Mouse (Mus musculus) WW6 (cell line): ENCODE measurements at regions not wholly inside any gene's neighbourhood (a gene's known extent, or its start where the extent isn't known, plus 50 kb on each side); places are given as distances from the start of the nearest gene placed in this dataset.

Source experiments
- DNase-seq: peaks from one replicate; pipeline ENCODE4 v3.0.0-alpha.2; 2013; ENCODE audit warnings: low read depth, low spot score

DNA sequence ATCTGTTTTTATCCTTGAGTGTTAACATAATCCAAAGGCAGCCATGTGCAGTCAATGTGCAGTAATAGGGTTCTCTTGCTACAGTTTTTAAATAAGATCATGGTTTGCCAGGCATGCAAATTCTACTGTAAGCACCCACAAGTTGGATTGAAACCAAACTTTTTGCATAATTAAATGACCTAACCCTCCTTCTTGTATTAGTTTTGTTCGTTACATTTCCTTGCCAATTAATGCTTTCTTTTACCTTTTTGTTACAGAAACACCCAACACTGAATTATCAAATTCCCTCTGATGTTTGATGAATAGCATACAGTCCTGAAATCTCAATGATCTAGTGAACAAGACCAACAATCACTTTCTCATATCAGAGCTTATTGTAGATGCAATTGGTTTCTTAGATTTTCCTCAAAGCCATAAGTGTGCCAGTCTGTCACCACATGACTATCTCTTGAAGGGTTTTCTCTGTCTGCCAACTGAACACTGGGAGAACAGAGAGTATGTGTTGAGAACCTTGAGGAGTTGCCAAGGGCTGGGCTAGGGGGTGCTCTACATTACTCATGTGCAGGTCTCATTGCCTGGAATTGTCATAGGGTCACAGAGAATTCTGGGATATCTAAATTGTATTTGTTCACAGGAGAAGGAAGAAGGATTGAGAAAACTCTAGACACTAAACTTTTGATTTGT, 1060.4 kb downstream of the Gsdmc2 start:
- DNase-seq = no peak

DNA sequence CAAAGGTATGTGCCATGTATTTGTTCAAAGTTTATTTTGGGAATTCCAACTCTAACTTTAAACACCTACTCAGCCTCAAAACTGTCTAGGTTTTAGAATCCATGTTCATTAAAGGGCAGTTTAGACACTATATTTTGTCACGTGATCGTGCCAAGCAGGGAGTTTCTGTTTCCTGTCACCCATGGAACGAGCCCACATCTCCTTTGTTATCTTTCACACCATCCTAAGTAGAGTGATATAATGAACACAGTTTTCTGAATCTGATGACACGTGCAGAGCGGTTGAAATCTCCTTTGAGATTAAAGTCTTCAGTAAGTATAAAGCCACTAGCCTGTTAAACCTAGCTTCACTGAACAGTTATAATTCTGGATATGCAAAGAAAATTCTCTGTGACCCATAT, 1066.1 kb downstream of the Gsdmc2 start:
- no peak for DNase-seq

DNA sequence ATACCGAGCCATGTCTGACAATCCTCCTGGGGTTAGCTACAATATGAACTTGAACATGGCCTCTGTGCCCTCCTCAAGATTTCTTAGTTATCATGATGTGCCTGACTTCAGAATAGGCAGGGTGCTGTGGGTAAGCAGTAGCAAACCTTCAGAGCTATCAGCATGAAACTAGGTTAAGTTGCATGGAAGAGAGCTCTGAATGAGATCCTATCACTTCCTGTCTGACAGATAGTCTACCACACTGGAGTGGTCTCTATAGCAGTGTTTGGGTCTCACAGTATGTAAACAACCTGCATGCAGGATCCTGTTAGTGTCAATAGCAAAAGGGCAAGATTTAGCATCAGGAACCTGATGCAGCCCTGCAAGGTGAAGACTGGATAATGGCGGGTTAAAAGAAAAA, 1092.3 kb downstream of the Gsdmc2 start:
- no peak for DNase-seq

DNA sequence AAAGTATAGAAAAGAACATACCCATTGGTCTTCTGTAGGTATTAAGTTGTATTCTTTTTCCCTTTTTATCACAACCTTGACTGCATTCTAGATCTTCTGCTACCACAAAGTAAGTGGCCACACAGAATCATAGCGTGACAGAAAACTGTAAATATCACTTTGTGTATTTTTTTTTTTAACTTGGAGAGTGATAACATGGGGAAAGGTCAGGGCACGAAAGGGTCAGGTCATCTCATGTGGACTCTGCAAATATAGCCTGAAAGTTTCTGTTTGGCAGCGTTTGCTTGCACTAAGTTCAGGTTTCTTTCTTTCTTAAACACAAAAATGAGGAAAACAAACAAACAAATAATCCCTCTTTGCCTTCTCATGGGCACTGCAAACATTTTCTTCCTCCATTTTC, 1101.1 kb downstream of the Gsdmc2 start:
- no peak for DNase-seq

DNA sequence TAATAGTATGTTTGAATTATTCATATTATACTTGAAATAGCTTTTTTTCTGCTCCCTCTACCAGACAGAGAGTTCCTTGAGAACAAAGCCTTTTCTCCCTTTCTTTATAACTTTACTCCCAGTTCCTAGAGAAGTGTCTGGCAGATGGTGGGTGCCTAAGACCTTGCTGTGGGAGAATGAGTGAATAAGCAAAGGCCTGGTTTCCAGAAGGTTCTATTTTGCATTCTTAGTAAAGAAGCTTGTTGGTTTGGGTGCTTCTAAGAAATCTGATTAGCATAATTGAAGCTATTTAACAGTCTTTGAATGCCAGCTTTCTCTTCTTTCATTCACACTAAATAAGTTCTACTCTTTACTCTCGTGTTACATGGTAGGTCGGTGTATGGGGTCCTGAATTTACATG, 1104.2 kb downstream of the Gsdmc2 start:
- no peak for DNase-seq

DNA sequence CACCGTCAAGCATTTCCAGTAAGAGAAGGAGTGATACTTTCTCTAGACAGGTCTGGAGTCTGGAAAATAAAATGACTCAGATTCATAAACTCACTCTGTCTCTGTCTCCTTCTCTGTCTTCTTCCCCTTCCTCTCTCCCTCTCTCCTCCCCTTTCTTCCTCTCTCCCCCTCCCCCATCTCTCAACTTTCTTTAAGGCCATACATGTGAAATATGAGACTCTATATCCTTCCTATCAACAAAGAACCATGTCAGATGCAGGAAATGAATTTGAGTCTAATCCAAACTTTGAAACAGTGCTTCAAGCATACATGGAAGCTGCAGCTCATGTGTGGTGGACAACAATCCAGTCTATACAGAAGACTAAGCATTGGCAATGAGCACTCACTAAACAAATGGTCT, 1109.6 kb downstream of the Gsdmc2 start:
- DNase-seq = no peak

DNA sequence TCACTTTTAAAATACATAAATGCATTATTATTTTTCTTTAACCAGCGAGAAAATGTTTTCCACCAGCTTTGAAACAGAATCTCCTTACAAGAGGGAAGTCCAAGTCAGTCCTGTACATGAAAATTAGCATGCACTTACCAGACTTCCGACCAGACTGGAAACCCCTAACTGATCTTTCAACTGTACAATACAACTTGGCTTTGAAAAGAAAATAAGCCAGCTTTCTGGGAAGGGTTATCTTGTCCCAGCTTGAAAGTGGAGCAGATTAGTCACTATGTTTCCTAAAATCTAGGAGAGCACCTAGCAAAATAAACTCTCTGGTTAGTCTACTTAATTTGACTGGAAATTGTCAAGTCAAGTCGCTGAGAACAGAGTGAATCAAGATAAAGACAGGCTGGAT, 1110.1 kb downstream of the Gsdmc2 start:
- DNase-seq = no peak

DNA sequence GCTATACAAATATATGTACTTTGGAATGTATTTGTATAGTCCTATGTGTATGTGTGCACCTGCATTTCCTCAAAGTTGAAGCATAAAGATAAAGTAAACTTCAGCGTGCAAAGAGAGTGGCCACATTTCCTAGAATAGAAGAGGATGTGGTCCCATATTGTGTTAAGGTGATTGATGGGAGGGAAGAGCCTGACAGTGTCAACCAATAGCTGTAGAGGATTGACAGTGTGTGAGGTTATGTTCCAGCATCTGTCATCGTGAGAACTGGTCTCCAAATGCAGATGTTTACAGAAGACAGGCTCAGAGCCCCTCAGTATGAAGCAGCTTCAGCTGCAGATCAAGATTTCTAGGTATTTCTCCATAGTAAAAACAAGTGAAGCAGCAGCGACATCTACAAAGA, 1114.5 kb downstream of the Gsdmc2 start:
- DNase-seq = no peak

DNA sequence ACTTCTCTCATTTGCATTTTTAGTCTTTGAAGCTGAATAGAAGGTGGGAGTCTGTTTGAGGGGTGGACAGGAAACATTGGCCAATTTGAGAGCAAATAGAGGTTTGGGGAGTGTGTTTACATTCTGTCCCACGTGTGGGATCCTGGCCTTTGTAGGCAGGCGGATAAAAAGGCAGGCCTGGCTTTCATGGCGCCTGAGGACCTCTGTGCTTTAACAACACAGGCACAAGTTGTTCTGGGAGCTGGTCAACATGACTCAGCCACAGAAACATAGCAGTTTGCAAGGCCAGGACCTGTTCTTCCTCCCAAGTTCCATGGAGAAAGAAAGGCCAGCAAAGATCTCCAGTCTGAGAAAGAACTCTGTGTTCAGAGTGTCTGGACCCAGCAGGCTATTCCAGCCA, 1130.7 kb downstream of the Gsdmc2 start:
- DNase-seq = no peak

DNA sequence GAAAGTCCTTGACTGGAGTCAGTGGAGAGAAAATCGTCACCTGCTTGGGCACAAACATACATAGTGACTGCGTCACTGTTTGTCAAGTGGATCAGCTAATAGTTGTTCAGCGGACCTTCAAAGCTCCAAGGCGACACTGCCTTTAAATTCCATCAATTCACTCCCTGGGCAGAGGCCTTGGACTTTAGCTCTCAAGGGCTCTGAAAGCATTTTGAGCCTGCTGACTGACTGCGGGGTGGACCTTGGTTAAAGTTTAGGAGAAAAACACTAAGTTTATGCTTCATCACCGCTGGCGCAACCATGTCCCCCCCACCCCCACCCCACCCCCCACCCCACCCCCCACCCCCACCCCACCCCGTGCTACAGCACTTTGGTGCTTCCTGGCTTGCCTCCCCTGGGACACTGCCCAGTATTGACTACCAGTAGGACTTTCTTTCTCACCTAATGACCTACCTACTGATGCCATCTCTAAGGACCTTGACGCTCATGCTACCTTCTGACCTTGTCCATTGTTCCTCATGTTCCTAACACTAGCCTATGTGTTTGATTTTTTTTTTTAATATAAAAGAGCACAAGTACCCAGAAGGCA, 1132.3 kb downstream of the Gsdmc2 start:
- no peak for DNase-seq

DNA sequence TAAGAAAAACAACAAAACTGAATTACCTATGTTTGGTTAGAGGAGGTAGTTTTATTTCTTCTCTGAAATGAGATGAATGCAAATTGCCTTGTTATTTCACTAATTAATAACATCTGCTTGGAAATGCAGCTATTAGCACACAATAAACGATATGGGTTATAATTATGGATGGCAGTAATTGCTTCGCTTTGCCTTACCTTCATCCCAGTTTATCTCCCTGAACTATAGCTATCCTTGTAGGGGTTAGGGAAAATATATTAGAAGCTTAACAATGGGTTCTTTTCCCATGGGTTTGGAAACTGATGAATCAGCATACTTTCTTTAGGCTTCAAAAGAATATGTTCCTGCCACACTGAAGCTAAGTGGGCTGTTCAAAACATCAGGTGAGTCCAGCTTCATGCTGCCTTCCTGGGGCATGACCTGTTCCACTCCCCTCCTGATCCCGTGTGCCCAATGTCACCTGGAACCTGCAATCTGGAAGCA, 1132.9 kb downstream of the Gsdmc2 start:
- DNase-seq = no peak

DNA sequence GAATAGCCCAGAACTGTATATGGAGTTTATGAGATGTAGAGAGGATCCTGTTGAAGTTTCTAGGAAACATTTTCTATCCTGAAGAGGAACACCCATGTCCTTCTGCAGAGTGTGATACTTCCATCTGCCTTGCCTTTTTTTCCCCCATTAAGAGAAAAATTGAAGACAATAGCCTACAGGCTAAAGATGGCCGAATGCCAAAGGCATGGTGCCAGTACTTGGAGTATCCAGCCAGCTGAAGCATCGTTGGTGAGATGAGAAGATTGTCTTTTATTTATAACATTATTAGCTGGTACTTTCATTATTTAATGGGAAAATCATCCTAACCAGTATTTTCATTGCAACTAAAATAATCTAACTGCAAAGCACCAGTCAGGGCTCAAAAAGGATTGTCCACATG, 1135.4 kb downstream of the Gsdmc2 start:
- no peak for DNase-seq

DNA sequence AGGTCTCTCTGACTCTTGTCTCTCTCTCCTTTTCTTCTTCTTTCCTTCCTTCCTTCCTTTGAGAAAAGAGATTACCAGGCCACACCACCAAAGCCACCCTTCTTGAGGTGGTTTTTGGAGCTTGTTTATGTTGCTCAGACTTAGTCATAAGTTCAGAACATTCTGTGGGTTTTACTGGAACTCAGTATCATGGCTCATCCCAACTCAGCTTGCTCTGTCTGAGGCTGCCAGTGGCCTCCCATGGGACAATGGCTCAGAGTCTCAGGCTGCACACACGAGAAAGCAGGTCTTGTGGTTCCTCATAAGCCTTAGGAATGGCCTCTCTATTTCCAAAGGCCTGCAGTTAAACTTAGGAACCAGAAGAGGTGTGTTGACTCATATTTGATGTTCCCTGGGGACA, 1146.4 kb downstream of the Gsdmc2 start:
- DNase-seq = no peak

DNA sequence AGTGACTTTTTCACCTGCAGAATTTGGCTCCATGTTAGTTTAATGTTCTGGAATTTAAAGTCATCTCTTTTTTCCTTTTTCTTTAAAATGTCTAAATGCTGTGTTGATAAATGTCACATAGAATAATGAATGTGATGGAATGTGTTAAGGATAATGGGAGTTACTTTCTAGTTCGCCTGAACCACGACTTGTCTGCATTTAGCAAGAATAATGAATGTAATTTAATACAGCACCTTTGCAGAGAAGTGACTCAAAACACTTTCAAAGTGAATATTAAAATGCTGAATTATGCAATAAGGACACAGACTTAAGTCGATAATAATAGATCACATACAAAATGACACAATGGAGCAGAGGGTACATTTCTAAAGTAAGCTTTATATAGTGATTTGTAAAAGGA, 1150.2 kb downstream of the Gsdmc2 start:
- DNase-seq = no peak

DNA sequence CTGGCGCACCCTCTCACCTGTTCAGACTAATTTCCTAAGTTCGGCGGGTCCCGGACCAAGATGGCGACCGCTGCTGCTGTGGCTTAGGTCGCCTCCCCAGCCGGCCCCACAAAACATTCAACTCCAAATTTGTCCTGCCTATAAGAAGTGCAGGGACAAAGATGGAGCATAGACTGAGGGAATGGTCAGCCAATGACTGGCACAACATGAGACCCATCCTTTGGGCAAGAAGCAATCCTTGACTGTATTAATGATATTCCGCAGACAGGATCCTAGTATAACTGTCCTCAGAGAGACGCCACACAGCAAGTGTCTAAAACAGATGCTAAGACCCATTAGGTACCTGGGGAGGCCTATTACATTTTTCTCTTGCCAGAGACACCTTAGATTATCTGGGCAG, 1151.3 kb downstream of the Gsdmc2 start:
- peak; percentile 7 for DNase-seq

DNA sequence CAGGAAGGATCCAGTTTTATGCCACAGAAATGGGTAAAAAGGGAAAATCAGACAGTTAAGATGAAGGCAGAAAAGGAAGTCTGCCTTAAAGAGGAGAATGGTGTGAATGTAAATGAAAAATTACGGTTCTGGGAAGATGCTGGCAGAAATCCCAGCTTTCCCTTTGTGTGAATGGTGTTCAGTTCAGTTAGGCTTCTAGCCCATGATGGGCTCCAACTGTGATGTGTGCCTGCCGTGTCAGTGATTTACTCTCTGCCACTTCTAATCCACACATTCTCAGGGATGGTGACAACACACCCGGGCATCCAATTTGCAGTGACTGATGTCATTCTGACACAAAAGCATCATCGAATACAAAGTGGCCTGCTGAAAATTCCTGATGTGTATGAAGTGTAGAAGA, 1171.6 kb downstream of the Gsdmc2 start:
- DNase-seq = no peak

DNA sequence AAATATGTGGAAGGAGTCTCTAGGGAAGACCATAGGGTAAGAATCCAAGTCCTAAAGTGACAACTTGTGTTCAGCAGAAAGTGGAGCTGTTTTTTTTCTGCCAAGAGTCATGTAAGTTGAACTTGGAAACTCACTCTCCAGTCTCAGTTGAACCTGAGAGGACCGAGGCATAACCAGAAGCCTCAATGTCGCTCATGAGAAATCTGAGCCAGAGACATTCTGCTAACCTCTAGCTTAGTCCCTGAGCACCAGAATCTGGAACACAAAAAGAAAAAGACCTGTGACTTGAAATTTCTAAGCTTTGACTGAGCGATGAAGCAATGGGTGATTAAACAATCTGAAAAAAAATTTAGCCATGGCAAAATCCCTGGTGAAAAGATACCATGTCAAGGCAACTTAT, 1175.0 kb downstream of the Gsdmc2 start:
- DNase-seq = no peak

DNA sequence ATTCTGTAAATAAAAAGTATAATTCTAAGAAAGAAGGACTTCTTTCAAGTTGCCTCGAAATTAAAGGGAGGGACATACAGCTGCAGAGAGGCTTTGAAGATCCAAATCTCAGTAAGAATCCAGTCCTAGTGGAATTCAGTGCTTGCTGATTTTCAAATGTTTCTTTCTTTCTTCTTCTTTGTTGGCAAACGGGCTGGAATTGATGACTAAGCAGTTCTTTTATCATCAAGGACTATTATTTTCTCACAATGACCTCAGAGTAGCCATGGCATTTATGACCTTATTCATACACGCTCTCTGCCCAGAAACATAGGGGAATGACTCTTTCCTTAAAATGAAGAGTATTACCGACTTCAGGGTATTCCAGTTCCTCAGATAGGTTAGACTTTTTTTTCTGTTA, 1185.9 kb downstream of the Gsdmc2 start:
- DNase-seq = no peak

DNA sequence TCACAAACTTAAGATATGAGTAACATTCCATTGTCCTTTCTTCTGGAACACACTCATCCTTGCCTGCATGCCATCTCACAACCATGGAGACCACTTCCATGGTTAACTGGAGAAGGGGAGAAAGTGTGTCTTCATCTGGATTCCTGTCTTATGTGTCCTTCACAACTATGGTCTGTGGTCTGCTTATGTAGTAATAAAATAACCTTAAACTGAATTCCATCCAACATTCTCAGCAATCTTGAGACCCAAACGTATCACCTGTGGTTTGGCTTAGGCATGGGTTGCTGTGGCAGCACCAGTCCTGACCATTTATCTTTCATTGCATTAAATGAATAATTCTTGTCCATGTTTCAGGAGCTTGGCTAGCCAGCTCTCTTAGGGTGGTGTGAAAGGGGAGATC, 1186.3 kb downstream of the Gsdmc2 start:
- no peak for DNase-seq

DNA sequence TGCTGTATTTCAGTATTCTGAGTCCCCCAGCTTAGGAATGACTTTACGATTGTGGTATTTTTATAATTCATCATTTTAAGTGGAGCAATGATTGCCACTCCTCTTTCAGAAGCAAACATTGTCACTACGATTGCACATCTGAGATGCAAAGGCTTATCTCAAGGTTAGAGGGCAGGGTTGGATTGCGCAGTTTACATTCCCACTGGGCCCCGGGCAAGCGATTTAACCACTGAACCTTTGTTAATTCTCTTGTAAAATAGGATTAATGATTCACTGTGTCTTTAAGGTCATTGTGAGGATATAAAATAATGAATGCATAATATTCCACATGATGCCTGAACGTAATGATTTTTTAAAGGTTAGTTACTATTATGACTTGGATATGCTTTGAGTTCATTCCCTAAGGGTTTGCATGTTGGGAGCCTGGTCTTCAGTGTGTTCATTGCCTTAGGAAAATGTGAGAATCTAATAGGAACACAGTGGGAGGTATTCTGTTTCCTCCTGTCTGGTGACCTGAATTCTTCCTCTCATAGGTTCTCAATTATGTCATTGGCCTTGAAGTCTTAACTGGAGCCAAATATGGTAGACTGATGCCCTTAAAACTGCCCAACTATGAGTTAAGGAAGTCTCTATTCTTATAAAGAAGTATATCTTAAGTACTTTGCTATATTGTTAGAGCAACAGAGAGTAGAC, 1198.4 kb downstream of the Gsdmc2 start:
- no peak for DNase-seq

DNA sequence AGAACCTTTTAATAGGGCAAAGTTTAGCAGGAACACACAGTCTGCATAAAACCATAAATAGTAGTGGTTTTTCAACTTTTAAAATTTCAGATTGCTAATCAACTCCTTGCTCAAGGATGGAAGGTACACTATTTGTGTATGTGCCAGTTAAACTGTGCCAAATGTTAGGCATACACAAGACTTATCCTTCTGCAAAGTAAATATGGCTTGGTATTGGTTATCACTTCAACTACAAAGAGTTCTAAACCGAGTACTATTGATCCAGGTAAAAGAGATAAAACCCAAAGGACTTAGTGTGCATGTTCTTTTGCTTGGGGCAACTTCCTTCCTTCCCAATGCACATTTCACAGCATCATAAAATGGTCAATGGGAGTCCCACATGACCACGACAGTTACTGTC, 1200.2 kb downstream of the Gsdmc2 start:
- DNase-seq = no peak

DNA sequence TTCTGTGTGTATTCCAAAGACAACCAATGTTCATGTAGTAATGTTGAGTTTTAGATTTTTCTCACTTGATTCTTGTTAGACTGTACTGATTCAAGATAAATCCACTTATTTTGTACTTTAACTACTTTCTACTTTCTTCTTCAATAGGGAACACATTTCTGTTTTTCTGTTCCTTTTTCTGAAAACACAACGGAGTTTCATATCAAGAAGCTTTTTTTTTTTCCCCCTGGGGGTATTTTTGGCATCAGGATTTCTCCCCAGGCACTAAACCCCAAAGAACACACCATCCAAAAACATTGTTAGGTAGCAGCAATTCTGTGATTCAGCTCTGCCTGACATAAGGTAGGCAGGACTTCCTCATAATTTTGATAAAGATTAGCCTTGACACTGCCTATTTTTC, 1200.7 kb downstream of the Gsdmc2 start:
- DNase-seq = no peak

DNA sequence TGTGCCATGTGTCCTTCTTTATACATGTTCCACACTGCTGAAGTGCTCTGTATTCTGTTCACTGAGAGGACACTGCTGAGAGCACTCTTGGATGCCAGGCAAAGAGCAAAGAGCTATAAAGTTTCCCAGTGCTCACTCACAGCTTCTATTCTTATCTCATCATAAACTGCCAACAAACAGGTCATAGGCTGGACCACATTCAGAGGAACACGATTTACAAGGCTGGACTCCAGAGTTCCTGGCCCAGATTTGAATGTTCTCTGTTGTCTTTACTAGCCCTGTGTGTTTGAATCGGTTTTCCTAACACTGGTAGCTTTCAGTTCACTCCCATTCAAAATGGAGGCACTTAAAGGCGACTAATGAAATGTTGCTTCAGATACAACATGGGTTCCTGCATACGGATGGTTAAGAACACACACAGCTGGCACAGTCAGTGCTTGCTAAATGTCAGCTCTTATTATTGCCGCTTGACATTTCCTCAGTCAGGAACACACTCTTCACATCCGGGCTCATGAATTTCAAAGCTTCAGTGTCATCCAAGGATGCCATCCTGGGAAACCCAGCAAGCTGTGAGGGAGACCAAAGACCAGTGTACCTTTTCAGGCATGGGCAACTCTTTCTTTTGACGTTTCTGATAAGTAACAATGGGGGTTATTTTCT, 1203.8 kb downstream of the Gsdmc2 start:
- no peak for DNase-seq
